Mouse (Mus musculus) granulocyte monocyte progenitor cell, adult 5-6 weeks (primary cell): Measurements from ENCODE around the gene Med27. TPM values are rescaled to one million over a fixed set of nuclear protein-coding genes. Genes with fewer than 3 reads are reported as not detected.
A peak's percentile ranks its signal among the peaks of the same experiment; 100 is the strongest.

Experiments
- ATAC-seq: replicated peaks from 2 replicates; pipeline ENCODE4 v1.8.0; 2016; ENCODE audit warnings: mild to moderate bottlenecking, moderate TSS enrichment, inconsistent platforms; ENCODE audit not compliant: poor library complexity, severe bottlenecking
- total RNA-seq, 2 experiments: library from RNA; stranded (forward) in 1 of 2; stranded (reverse) in 1 of 2; fragments of 200-712, 200-1000 nt in 1 of 2; fragments of >200 nt in 1 of 2; fragmentation: Nextera tagmentation in 1 of 2; gene quantifications; 2 replicates each; pipeline ENCODE4 v1.2.3; 2014 to 2017

Med27 gene
- total RNA-seq, 2 experiments from 2014 or later, result 8.9 to 24.9 TPM

GRCm38 (mm10) chr2:29551816-29552585 lies 205.4 kb downstream of the Med27 start:
- ATAC-seq, result no peak

DNA sequence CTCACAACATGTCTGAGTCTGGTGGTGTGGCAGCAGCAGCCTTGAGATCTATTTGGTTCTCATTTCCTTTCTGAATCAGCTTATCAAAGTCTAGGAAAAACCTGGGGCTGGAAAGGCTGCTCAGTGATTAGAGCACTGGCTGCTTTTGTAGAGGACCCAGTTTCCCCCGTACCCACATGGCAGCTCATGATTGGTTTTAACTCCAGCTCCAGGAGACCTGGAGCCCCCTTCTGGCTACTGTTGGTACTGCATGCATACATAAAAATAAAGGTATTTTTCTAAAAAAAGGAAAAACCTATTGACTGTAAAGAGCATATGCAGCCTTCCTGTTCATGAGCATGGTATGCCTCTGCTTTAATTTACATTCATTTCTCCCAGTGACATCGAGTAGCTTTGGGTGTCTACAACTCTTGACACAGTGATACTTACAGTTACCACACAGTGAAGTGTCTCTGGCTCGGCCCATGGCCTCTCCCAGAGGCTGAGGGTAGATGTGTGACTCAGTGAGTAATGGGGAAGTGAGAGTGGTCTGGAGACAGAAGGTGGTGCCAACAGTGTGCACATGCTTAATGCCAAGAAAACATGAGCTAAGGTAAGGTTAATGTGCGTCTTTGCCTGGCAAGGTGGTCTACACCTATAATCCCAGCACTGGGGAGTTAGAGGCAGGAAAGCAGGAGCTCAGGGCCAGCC lies 207.5 kb downstream of the Med27 start:
- peak; percentile 91 for ATAC-seq

DNA sequence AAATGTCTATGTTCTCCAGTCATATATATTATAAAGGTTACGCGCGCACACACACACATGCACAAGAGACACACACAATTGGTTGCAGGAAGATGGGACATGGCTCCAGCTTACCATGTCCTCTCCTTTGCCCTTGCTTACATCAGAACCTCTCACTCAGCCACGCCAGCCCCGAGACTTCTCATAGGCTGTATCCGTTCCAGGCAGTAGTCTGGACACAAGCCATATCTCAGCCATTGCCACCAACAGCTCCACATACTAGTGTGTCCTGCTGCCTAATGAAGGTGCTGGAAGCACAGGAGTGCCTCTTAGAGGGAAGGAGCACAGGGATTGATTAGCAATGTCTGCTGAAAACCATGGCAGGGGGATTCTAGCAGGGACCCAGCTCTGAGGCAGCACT lies 211.9 kb downstream of the Med27 start:
- no peak for ATAC-seq

- ATAC-seq, result no peak
Measured at GRCm38 (mm10) chr2:29559955-29560354, 213.3 kb downstream of the Med27 start.

- ATAC-seq, result no peak
Measured at GRCm38 (mm10) chr2:29561468-29561867, 214.8 kb downstream of the Med27 start.

DNA sequence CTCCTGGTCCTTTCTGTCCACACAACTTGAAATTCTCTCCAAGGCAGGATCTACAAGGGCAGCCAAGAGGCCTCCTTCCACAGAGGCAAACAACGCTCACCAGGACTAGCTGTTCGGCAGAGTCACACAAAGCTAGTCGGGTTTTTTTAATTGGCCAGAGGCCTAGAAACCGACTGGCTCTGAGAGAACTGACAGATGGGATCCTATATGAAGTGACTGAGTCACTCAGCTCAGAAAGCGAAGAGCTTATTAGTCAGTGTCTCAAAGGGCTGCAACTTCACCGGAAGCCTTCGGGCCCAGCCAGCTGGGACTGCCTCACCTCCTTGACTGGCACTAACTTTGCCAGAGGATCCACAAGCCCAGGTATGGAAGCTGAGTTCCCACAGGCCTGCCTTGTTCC lies 217.4 kb downstream of the Med27 start:
- no peak for ATAC-seq

- no peak for ATAC-seq
Measured at GRCm38 (mm10) chr2:29565570-29566433, 219.2 kb downstream of the Med27 start.

DNA sequence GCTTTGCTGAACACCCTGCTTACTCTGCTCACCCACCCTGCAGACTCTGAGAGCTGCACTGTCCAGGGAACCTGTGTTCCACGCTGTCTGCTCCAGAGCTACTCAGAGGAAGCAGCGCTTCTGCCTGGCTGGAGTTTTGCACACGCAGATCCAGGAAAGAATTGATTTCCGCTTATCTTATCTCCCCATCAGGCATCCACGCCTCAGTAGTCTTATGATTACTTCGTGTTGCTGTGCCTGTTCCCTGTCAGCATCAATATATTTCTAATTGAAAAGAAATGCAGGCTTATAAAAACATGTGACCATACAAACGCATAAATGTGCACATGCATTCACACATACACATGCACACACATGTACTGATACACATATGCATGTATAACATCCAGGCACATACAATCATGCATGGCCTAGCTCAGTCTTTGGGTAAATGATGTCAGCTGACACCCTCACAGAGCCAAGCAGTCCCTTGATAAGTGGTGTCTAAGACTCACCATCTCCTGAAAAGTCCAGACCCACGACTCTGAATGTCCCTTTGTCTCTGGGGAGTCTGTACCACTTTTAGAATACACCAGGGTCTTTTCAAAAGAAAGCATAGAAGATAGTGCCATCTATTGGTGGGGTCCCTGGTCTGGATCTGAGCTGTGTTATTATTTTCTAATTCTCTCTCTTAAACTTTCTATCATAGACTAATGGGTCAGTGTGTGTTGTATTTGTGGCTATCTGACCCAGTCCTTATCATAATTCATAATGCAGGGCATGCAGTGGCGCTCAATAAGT lies 225.5 kb downstream of the Med27 start:
- ATAC-seq, result no peak

DNA sequence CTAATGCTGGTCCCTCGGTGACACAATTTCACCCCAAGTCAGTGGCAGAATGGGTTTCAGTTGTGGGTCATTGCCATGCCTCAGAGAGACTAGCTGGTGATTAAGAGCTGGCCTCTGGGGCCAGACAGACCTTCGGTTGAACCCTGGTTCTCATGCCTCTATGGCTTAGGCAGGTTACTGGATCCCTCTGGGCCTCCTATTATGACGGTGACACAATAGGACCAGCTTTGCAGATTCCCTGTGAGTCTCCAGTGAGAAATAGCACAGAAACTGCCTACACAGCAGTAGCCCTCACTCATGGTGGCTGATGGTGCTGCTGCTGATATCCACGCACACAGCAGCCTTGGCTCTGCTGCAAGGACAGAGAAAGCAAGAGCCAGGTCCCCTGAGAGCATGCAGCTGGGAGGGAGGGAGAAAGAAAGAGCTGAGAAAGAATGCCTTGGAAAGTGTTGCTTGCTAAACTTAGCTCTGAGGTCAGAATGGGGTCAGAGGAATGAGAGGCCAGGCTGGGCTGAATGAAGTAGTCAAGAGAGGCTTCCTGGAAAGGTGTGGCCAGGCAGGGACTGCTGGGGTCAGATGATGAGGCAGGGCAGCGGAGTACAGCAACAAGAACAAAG lies 226.3 kb downstream of the Med27 start:
- ATAC-seq, result no peak

DNA sequence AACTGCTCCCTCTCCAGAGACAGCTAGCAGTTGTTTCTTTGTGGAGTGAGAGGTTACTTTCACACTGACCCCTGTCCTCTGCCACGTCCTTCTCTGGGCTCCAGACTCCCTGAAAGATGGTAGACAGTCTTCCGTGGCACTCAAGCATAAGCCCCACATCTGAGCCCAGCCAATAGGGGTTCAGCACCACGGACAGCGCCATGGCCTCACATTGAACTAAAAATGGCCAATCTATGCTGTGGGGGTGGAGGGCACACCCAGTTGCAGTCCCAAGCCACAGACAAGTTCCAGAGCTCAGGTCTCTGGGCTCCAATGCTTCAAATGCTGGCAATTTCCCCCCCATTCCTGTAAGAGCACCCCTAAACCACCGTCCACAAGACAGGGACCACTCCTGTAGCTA lies 227.0 kb downstream of the Med27 start:
- peak; percentile 82 for ATAC-seq

DNA sequence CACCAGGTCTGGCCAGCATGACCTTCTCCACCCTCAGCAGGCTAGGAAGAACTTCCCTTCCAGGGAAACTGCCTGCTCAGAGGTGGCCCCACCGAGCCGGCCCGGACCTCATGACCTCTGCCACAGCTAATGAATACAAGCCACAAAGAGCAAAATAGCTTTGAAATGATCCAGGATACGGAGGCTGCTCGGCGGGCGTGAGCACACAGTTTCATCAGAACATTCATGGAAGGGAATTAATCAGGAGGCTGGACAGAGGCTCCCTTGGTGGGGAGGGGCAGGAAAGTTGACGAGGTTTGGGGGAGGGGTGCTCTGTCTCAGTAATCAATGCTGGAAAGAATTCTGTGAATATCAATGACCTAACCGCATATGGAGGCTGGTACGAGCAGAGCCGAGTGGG lies 227.6 kb downstream of the Med27 start:
- no peak for ATAC-seq

Other genes with a start within 250 kb of the Med27 start
- gene Setx, start 222.6 kb upstream of the Med27 start, total RNA-seq (2014; fragmentation: Nextera tagmentation), result 26.7 and 34.3 TPM in 2 replicates
- 96.5 and 122 TPM in 2 replicates for gene Setx, start 222.6 kb upstream of the Med27 start, total RNA-seq (2017)
- 10.4 and 13.9 TPM in 2 replicates for gene Ntng2, start 93.8 kb upstream of the Med27 start, total RNA-seq (2014; fragmentation: Nextera tagmentation)
- 0.88 and 1.2 TPM in 2 replicates for gene Ntng2, start 93.8 kb upstream of the Med27 start, total RNA-seq (2017)